Mouse (Mus musculus) kidney, adult 2 months (tissue): ENCODE measurements around the gene Dennd5b. TPM values are rescaled to one million over a fixed set of nuclear protein-coding genes. Genes with fewer than 3 reads are reported as not detected.
A peak's percentile ranks its signal among the peaks of the same experiment; 100 is the strongest.

Experiments used
- DNase-seq: peaks from one replicate; pipeline ENCODE4 v3.0.0; 2021
- H3K27ac ChIP-seq: fragments of 200-500 bp; 2 replicates; pipeline ENCODE4 v1.5.1; 2012; ENCODE audit warnings: low read depth, low read length, control low read depth, inconsistent platforms; ENCODE audit not compliant: insufficient read depth
- H3K27me3 ChIP-seq: fragments of 200-500 bp; replicated peaks from 2 replicates; pipeline ENCODE4 v1.6.1; 2012; ENCODE audit warnings: mild to moderate bottlenecking, moderate library complexity, low read length, inconsistent platforms; ENCODE audit not compliant: control insufficient read depth, insufficient read depth
- H3K36me3 ChIP-seq: fragments of 200-500 bp; 2 replicates; pipeline ENCODE4 v1.6.1; 2012; ENCODE audit warnings: mild to moderate bottlenecking, moderate library complexity, low read length, inconsistent platforms; ENCODE audit not compliant: control insufficient read depth, insufficient read depth
- H3K4me1 ChIP-seq: fragments of 200-500 bp; 2 replicates; pipeline ENCODE4 v1.6.1; 2011; ENCODE audit warnings: low read length; ENCODE audit not compliant: control insufficient read depth, insufficient read depth
- H3K4me3 ChIP-seq: fragments of 200-500 bp; 2 replicates; pipeline ENCODE4 v1.5.1; 2011; ENCODE audit warnings: mild to moderate bottlenecking, low read depth, low read length, control low read depth; ENCODE audit not compliant: insufficient read depth
- CTCF ChIP-seq: fragments of 200-500 bp; conservative IDR thresholded peaks from 2 replicates; pipeline ENCODE4 v1.5.1; 2011; ENCODE audit warnings: low read depth, mild to moderate bottlenecking, control low read depth, low read length, moderate library complexity, mixed read lengths; ENCODE audit not compliant: insufficient read depth, insufficient read length
- POLR2A ChIP-seq: fragments of 200-500 bp; IDR thresholded peaks from one replicate; pipeline ENCODE4 v1.6.1; 2011; ENCODE audit warnings: low read depth, low read length, control low read depth
- WGBS: fragments of 180-500 bp; shearing (Covaris S2); methylation state at CpG from one replicate; pipeline ENCODE4 v1.1.7; 2018; 5-methylcytosine and 5-hydroxymethylcytosine counted together
- polyA plus RNA-seq: library from polyadenylated mRNA; depleted of rRNA; stranded (reverse); fragments of >200 nt; gene quantifications from 2 replicates; pipeline ENCODE4 v1.2.3, GENCODE M21; 2012

Gene Dennd5b
- polyA plus RNA-seq, 1 experiment: 6.4 TPM

DNA sequence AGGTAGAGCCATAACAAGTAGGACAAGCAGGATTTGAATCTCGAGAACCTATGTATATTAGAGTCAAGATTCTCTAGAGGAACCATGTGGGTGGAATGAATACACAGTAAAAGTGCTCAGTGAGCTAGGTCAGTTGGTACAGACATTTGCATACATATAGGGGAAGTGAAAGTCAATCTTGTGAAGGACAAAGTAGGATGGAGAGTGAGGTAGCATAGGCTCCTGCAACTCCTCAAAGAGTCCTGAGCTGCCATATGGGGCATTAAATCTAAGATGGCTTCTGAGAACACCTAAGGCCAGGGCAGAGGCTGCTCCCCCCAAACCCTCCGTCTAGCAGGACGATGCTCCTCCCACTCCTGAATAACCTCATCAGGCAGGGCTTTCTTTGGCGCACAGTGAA is 115.5 kb downstream of the Dennd5b start:
- Histone ChIP-seq H3K4me3 (no peak overlapping the region), H3K27ac (no peak overlapping the region), H3K4me1 (no peaks in the 10 kb centered on the region), H3K27me3 (no peaks in the 10 kb centered on the region), H3K36me3 (no peaks in the 10 kb centered on the region)
- no peak for TF ChIP-seq POLR2A
- no peak for TF ChIP-seq CTCF
- no peak for DNase-seq
- 87% methylated on average over 4 of the region's 4 CpGs for WGBS

DNA sequence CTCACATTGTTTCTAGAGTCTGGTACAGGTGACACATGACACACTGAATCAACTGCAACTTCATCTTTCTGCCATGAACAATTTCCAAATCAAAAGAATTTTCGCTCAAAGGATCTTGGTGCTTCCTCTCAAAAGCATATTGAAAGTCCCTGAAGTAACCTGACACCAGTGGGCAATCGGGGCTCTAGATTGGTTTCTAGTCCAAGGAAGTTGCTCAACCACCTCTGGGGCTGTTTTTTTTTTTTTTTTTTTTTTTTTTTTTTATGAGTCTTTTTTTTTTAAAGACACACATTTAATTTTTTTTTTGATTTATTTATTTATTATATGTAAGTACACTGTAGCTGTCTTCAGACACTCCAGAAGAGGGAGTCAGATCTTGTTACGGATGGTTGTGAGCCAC is 121.0 kb downstream of the Dennd5b start:
- Histone ChIP-seq H3K4me3 (no peak overlapping the region), H3K27me3 (no peaks in the 10 kb centered on the region), H3K27ac (no peak overlapping the region), H3K4me1 (no peaks in the 10 kb centered on the region), H3K36me3 (no peaks in the 10 kb centered on the region)
- TF ChIP-seq POLR2A: no peak
- TF ChIP-seq CTCF: no peak
- WGBS: 52% methylated on average over 3 of the region's 3 CpGs
- no peak for DNase-seq

DNA sequence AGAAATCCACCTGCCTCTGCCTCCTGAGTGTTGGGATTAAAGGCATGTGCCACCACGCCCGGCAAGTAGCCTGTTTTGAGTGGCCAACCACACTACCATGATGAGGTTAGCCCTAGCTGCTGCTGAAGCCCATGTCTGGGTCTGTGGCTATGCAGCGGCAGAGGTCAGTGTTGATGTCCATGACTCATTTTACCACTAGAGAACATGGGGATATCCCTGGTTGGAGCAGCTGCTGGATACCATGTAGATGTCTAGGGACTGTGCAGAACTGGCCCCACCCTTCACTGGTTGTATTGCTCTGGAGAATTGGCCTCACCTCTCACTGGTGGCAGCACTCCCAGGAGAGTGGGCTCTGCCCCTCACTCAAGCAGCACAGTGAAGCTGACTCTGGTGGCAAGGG is 126.4 kb downstream of the Dennd5b start:
- no peaks in the 10 kb centered on the region for H3K36me3 ChIP-seq
- H3K4me3 ChIP-seq: no peak overlapping the region
- WGBS: 95% methylated on average over 3 of the region's 3 CpGs
- DNase-seq: no peak
- no peak overlapping the region for H3K27ac ChIP-seq
- H3K27me3 ChIP-seq: no peaks in the 10 kb centered on the region
- H3K4me1 ChIP-seq: peaks cover 9% of the 10 kb centered on the region; the same call in 1 of the 2 replicates
- TF ChIP-seq CTCF: no peak
- TF ChIP-seq POLR2A: no peak

DNA sequence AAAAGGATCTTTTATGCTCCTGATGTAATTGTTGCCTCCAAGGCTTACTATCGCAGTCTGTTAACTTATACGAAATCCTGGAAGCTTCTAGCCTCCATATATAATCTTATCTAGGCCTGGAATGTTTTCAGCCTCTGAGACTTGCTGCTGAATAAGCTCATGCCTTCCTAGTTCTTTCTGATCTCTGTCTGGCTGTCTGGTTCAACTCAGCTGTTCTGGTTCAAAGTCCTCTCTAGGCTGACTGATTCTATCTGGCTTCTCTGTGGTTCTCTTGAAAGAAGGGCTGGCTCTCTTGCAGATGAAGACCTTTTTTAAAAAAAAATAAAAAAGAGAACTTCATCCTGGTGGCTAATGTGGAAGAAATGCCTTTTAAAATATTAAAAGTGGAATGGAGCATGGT is 128.6 kb downstream of the Dennd5b start:
- H3K27ac ChIP-seq: no peak overlapping the region
- WGBS: 59% methylated on average over 2 of the region's 2 CpGs

DNA sequence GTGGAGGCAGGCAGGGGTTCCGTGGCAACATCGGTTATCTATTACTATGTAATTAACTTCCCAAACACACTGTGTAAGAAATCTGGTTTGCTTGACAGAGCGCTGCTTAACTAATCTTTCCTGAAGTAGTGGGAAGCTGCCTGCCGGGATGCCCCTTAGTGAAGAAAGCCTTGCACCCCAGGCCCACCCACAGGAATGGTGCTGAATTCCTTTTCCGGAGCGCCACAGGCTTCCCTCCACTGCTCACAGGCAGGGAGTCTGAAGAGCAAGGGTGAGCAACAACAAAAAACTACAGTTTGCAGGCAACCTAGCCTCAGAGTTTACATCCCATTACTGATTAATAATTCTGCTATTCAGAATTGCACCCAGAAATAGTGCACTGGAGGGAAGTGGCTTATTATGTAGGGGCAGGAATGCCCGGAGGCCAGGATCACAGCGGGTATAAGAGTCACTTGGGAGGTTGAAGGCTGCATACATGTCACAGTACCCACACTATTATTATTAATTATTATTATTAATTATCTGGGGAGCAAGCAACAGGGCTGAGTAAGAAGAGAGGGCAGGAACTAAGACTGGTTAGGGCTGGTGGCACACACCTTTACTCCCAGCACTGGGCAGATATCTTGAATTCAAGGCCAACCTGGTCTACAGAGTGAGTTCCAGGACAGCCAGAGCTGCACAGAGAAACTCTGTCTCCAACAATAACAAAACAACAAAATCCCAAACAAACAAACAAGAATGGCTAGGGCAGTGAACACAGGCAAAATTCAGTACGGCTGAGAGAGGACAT is 129.2 kb downstream of the Dennd5b start:
- 28% methylated on average over 9 of the region's 9 CpGs for WGBS
- Histone ChIP-seq H3K4me1 (peaks cover 9% of the 10 kb centered on the region; the same call in 1 of the 2 replicates), H3K27ac (peak overlapping the region; percentile 39; the same call in 1 of the 2 replicates), H3K4me3 (no peak overlapping the region), H3K36me3 (no peaks in the 10 kb centered on the region), H3K27me3 (no peaks in the 10 kb centered on the region)
- no peak for TF ChIP-seq CTCF
- no peak for TF ChIP-seq POLR2A
- DNase-seq: peak; percentile 6

More for the DNA sequence above, 128.6 kb downstream of the Dennd5b start:
- Histone ChIP-seq H3K27me3 (no peaks in the 10 kb centered on the region), H3K4me3 (no peak overlapping the region), H3K4me1 (peaks cover 9% of the 10 kb centered on the region; the same call in 1 of the 2 replicates), H3K36me3 (no peaks in the 10 kb centered on the region)
- TF ChIP-seq CTCF (no peak), POLR2A (no peak)
- peak; percentile 71 for DNase-seq

DNA sequence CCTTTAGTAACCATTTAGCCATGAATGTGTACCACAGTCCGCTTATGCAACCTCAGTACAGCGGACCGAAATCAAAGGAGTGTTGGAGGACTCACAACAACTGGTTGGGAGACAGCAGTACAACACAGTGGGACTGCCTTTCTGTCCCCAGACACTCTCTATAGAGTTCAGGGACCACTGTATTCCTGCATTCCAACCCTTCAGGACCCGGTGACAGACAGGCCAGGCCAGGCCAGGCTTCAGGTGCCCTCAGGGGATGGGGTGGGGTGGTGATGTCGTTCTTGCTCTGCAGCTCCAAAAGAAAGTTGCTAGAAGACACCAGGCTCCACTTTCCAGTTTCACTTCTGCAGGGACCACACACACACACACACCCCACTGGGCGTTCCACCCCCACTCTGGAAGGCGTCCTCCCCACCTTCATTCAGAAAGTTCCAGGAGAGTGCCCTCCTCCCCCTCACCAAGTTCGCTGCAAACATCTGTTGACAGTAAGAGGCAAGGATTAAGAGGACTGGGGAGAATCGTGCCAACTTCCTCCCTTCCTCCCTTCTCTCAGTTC is 130.0 kb downstream of the Dennd5b start:
- 39% methylated on average over 9 of the region's 9 CpGs for WGBS
- TF ChIP-seq CTCF: no peak
- Histone ChIP-seq H3K27ac (no peak overlapping the region), H3K36me3 (no peaks in the 10 kb centered on the region), H3K4me3 (no peak overlapping the region), H3K27me3 (no peaks in the 10 kb centered on the region), H3K4me1 (peaks cover 9% of the 10 kb centered on the region; the same call in 1 of the 2 replicates)
- no peak for DNase-seq

DNA sequence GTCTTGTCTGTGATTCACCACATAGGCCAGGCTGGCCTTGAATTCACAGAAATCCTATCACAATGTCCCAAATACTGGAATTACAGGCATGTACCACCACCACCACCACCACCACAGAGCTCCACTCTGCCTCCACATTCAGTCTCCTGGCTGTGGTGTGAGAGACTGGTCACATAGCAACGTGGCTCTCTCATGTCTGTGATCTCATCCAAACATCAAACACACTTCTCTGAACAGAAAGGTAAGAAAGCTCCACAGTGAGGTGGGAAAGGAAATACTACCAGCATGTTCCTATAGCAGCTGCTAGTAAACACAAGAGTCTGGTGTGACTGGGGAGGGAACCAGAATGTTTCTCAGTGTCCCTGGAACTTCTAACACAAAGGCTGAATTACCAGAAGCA is 140.2 kb downstream of the Dennd5b start:
- Histone ChIP-seq H3K27ac (no peak overlapping the region), H3K4me1 (no peaks in the 10 kb centered on the region), H3K36me3 (no peaks in the 10 kb centered on the region), H3K4me3 (no peak overlapping the region), H3K27me3 (no peaks in the 10 kb centered on the region)
- WGBS: 62% methylated on average over 1 of the region's 1 CpGs
- TF ChIP-seq POLR2A (no peak), CTCF (no peak)
- no peak for DNase-seq
